Mouse (Mus musculus) liver, embryonic 14.5 days (tissue): ENCODE measurements around the gene Rxfp2.

Source experiments
- CTCF ChIP-seq: IDR thresholded peaks from 2 replicates; pipeline ENCODE4 v1.5.1; 2016; ENCODE audit warnings: antibody characterized with exemption, low read depth, control low read depth
- EP300 ChIP-seq: IDR thresholded peaks from 2 replicates; pipeline ENCODE4 v1.6.1; 2016; ENCODE audit warnings: antibody characterized with exemption, low read depth

GRCm38 (mm10) chr5:150079866-150080797 is 61.7 kb downstream of the Rxfp2 start:
- no peak for TF ChIP-seq CTCF
- TF ChIP-seq EP300: no peak
